Mouse (Mus musculus) G1E (cell line): ENCODE measurements at regions not wholly inside any gene's neighbourhood (a gene's known extent, or its start where the extent isn't known, plus 50 kb on each side); places are given as distances from the start of the nearest gene placed in this dataset.

Source experiments
- CTCF ChIP-seq: IDR thresholded peaks from 2 replicates; pipeline ENCODE4 v1.5.1; 2012; ENCODE audit warnings: low read depth, low read length, inconsistent platforms, mixed read lengths
- TAL1 ChIP-seq: conservative IDR thresholded peaks from 2 replicates; pipeline ENCODE4 v1.6.1; 2012; ENCODE audit warnings: low read depth, low read length, inconsistent platforms, mixed read lengths

DNA sequence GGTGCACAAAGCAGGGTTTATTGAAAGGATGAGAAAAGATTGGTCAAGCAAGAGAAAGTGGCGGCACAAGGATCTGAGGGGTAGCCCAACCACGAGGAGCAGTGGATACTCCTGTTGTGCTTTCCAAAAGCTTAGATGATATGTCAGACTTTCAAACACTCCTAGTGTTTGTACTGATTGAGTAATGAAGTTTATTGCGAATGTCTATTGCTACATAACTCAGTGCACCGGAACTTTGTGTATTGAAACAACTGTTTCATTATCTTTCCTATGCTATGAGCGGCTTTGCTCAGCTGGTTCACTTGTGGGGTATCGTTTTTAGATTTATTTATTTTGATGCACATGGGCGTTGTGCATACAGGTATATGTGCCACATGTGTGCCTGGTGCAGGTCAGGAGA is 90.5 kb upstream of the Mki67 start:
- TF ChIP-seq TAL1 (no peak), CTCF (no peak)
